Mouse (Mus musculus) erythroblast, embryonic 14.5 days (primary cell): ENCODE results near the gene Ndufa3. TPM values are rescaled to one million over a fixed set of nuclear protein-coding genes. Genes with fewer than 3 reads are reported as not detected.
A peak's percentile ranks its signal among the peaks of the same experiment; 100 is the strongest.
"Not testable (repeated sequence)": the region's sequence is repeated elsewhere in the genome, so short reads cannot be mapped to it uniquely, and the experiment has no call there.

Source experiments
- H3K27me3 ChIP-seq: 2 replicates; pipeline ENCODE4 v1.6.1; 2012; ENCODE audit warnings: inconsistent platforms; ENCODE audit not compliant: control insufficient read depth
- H3K36me3 ChIP-seq: 2 replicates; pipeline ENCODE4 v1.6.1; 2012; ENCODE audit warnings: mild to moderate bottlenecking, inconsistent platforms; ENCODE audit not compliant: control insufficient read depth
- H3K4me1 ChIP-seq: 2 replicates; pipeline ENCODE4 v1.6.1; 2012; ENCODE audit warnings: inconsistent platforms; ENCODE audit not compliant: control insufficient read depth
- H3K4me3 ChIP-seq: replicated peaks from 2 replicates; pipeline ENCODE3; 2012; ENCODE audit warnings: moderate library complexity, mild to moderate bottlenecking, inconsistent platforms
- H3K9me3 ChIP-seq: 2 replicates; pipeline ENCODE4 v1.6.1; 2012; ENCODE audit warnings: low read length, inconsistent platforms, mixed read lengths; ENCODE audit not compliant: control insufficient read depth
- GATA1 ChIP-seq: IDR thresholded peaks from 2 replicates; pipeline ENCODE4 v1.6.1; 2012; ENCODE audit warnings: low read length, inconsistent platforms, mixed read lengths
- TAL1 ChIP-seq: IDR thresholded peaks from 3 replicates; pipeline ENCODE4 v1.6.1; 2012; ENCODE audit warnings: low read length, inconsistent platforms, mixed read lengths
- polyA plus RNA-seq: library from polyadenylated mRNA; stranded (reverse); fragments of >175 nt; gene quantifications from 2 replicates; pipeline ENCODE4 v1.2.3, GENCODE M21; 2012

The Ndufa3 gene
- polyA plus RNA-seq, 1 experiment = 5.5 TPM

DNA sequence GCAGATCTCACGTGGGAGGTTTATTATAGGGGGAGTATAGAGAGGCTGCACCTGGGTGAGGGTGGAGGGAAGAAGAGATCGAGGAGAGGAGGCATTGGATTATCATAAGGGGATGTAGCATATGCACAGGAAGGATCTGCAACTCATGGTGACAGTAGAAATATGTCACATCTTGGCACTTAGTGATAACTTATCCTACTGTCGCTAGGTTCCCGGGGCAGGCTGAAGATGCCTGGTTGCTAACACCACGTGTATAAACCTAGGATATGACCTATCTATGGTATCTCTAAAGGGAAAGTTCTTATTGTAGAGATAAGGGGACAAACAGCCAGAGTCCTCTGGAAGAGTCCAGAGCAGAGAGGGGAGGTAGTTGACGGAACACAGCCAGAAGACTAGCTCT lies 31.4 kb upstream of the Ndufa3 start:
- Histone ChIP-seq H3K4me3 (no peak overlapping the region), H3K36me3 (no peaks in the 10 kb centered on the region), H3K4me1 (no peaks in the 10 kb centered on the region), H3K27me3 (no peaks in the 10 kb centered on the region), H3K9me3 (no peaks in the 10 kb centered on the region)
- TF ChIP-seq TAL1 = no peak
- no peak for TF ChIP-seq GATA1

- Histone ChIP-seq H3K4me3 (no peak overlapping the region), H3K9me3 (no peaks in the 10 kb centered on the region), H3K27me3 (no peaks in the 10 kb centered on the region), H3K36me3 (no peaks in the 10 kb centered on the region), H3K4me1 (no peaks in the 10 kb centered on the region)
- TF ChIP-seq TAL1 (no peak), GATA1 (no peak)
These were observed 30.9 kb upstream of the Ndufa3 start for GRCm38 (mm10) chr7:3586255-3586654.

DNA sequence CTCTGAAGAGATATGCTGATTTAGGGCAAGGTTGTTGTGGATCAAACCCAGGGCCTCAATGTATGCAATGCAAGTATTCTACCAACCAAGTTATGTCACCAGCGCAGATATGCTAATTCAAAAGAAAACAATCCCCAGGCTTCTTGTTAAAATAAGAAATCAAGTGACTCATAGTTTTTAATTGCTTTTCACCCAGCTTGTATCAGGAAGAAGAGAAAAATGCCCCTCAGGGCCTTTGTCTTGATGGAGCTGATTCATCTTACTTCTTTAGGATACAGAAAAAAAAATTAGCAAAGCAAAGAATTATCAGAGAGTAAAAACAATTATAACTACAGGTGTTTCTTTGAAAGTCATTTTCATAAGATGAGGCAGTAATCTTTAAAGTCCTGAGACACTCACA lies 29.9 kb upstream of the Ndufa3 start:
- H3K4me1 ChIP-seq = no peaks in the 10 kb centered on the region
- no peak overlapping the region for H3K4me3 ChIP-seq
- TF ChIP-seq GATA1 (no peak), TAL1 (no peak)
- H3K27me3 ChIP-seq = no peaks in the 10 kb centered on the region
- H3K36me3 ChIP-seq = no peaks in the 10 kb centered on the region
- no peaks in the 10 kb centered on the region for H3K9me3 ChIP-seq

DNA sequence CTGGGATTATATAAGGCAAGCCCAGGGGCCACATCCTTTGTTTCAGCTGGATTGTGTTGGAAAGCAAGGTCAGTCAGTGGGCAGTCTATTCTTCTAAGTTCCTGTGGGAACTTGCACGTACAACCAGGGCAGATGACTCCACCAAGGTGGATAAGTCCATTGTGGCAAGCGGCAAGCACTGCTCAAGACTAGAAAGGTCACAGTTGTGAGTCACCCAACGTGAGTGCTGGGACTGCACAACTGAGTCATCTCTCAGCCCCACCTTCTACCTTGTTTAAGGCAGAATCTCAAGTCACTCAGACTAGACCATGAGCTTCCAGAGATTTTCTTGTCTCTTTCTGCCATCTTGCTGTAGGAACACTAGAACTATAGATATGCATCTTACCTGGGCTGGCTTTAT lies 26.6 kb upstream of the Ndufa3 start:
- no peaks in the 10 kb centered on the region for H3K27me3 ChIP-seq
- H3K4me3 ChIP-seq = no peak overlapping the region
- no peaks in the 10 kb centered on the region for H3K36me3 ChIP-seq
- H3K9me3 ChIP-seq = no peaks in the 10 kb centered on the region
- TF ChIP-seq GATA1 (no peak), TAL1 (no peak)
- H3K4me1 ChIP-seq = peaks cover 6% of the 10 kb centered on the region

DNA sequence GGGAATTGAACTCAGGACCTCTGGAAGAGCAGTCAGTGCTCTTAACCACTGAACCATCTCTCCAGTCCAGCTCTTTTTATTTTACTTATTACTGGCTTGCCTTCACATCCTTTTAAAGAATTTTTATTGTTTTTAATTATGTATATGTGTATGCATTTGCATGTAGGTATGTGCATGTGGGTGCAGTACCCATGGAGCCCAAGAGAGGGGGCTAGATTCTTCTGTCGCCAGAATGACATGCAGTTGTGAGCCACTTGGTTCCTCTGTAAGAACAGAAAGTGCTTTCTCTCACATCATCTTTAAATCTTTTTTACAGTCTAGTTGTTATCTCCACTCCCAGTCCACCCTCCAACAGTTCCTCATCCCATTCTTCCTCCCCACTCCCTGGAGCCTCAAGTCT lies 25.6 kb upstream of the Ndufa3 start:
- H3K9me3 ChIP-seq = no peaks in the 10 kb centered on the region
- H3K27me3 ChIP-seq = no peaks in the 10 kb centered on the region
- TF ChIP-seq TAL1 (no peak), GATA1 (no peak)
- no peaks in the 10 kb centered on the region for H3K36me3 ChIP-seq
- no peak overlapping the region for H3K4me3 ChIP-seq
- H3K4me1 ChIP-seq = peaks cover 6% of the 10 kb centered on the region

GRCm38 (mm10) chr7:3593855-3594254 lies 23.3 kb upstream of the Ndufa3 start:
- TF ChIP-seq GATA1 = no peak
- no peak for TF ChIP-seq TAL1
- peaks cover 6% of the 10 kb centered on the region for H3K4me1 ChIP-seq
- H3K4me3 ChIP-seq = no peak overlapping the region
- H3K36me3 ChIP-seq = no peaks in the 10 kb centered on the region
- H3K27me3 ChIP-seq = no peaks in the 10 kb centered on the region
- H3K9me3 ChIP-seq = no peaks in the 10 kb centered on the region

DNA sequence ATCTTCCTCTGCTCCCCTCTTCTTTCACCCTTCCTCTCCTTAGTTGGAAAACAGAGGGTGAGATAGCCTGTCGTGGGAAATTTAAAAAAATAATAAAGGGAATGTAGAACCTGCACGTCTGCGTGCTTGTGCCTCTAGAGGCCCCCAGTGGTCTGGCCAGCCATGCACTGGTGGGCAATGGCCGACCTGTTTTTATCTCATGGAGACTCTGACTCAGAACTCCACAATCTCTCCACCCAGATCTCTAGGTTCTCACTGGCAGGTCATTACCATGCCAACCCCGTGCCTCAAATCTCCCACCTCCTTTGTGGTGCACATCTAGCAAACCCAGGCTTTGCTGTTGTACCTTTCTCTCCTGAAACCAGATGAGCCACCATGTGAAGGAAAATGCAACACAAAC lies 22.5 kb upstream of the Ndufa3 start:
- TF ChIP-seq TAL1 (no peak), GATA1 (0 out of 2 replicates have a peak, but pooled peaks have one; percentile 8)
- H3K9me3 ChIP-seq = no peaks in the 10 kb centered on the region
- peak overlapping the region; percentile 48 for H3K4me3 ChIP-seq
- peaks cover 6% of the 10 kb centered on the region for H3K4me1 ChIP-seq
- no peaks in the 10 kb centered on the region for H3K36me3 ChIP-seq
- no peaks in the 10 kb centered on the region for H3K27me3 ChIP-seq

- H3K4me1 ChIP-seq = peaks cover 6% of the 10 kb centered on the region
These were observed 22.0 kb upstream of the Ndufa3 start for GRCm38 (mm10) chr7:3595146-3595545.

GRCm38 (mm10) chr7:3597755-3598154 lies 19.4 kb upstream of the Ndufa3 start:
- H3K27me3 ChIP-seq, H3K4me3 ChIP-seq, H3K9me3 ChIP-seq, H3K4me1 ChIP-seq, H3K36me3 ChIP-seq: not testable (repeated sequence)

More at GRCm38 (mm10) chr7:3595146-3595545, 22.0 kb upstream of the Ndufa3 start:
- TF ChIP-seq GATA1 = no peak
- no peak for TF ChIP-seq TAL1
- no peaks in the 10 kb centered on the region for H3K36me3 ChIP-seq
- no peaks in the 10 kb centered on the region for H3K27me3 ChIP-seq
- no peaks in the 10 kb centered on the region for H3K9me3 ChIP-seq
- peak overlapping the region; percentile 48 for H3K4me3 ChIP-seq

DNA sequence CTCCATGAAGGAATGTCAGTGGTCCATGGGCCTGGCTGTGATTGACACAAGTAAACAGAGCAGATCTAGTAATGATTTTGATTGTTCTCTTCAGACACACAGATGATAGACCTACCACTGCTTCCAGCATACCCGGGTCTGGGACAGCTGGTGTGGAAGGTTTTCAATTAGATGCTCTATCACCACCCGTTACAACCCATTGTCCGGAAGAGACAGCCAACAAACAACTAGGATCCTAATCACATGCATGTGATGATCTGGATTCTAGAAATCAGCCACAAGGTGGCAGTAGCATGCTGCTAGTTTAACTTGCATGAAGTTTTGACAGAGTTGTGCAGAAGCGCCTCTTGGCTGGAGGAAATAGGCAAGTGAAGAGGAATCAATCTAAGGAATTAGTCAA lies 16.1 kb upstream of the Ndufa3 start:
- H3K36me3 ChIP-seq = no peaks in the 10 kb centered on the region
- no peaks in the 10 kb centered on the region for H3K9me3 ChIP-seq
- no peaks in the 10 kb centered on the region for H3K27me3 ChIP-seq

More for the DNA sequence above, 16.1 kb upstream of the Ndufa3 start:
- H3K4me1 ChIP-seq = no peaks in the 10 kb centered on the region
- no peak overlapping the region for H3K4me3 ChIP-seq
- TF ChIP-seq GATA1 = no peak
- no peak for TF ChIP-seq TAL1
